Mouse (Mus musculus) midbrain, embryonic 16.5 days (tissue): ENCODE data around the gene Trap1. TPM values are rescaled to one million over a fixed set of nuclear protein-coding genes. Genes with fewer than 3 reads are reported as not detected.

Experiments
- ATAC-seq: fragments of 200-750 bp; cut with Nextera tagmentation; 2 replicates; pipeline ENCODE4 v1.8.0; 2017; ENCODE audit warnings: moderate TSS enrichment
- H3K27ac ChIP-seq: fragments of 300-500 bp; sonication (generic); 2 replicates; pipeline ENCODE4 v1.5.1; 2014; ENCODE audit warnings: mild to moderate bottlenecking, low read length, mixed read lengths
- H3K27me3 ChIP-seq: fragments of 300-500 bp; sonication (generic); 2 replicates; pipeline ENCODE4 v1.6.1; 2014; ENCODE audit warnings: low read depth, low read length, mixed read lengths; ENCODE audit not compliant: control insufficient read depth, insufficient read depth
- H3K36me3 ChIP-seq: fragments of 300-500 bp; sonication (generic); 2 replicates; pipeline ENCODE4 v1.6.1; 2014; ENCODE audit warnings: mild to moderate bottlenecking, low read length, moderate library complexity, mixed read lengths; ENCODE audit not compliant: control insufficient read depth, insufficient read depth
- H3K4me1 ChIP-seq: fragments of 300-500 bp; sonication (generic); 2 replicates; pipeline ENCODE4 v1.6.1; 2014; ENCODE audit warnings: mild to moderate bottlenecking, low read length, mixed read lengths; ENCODE audit not compliant: control insufficient read depth, insufficient read depth
- H3K4me2 ChIP-seq: fragments of 300-500 bp; sonication (generic); 2 replicates; pipeline ENCODE4 v1.6.1; 2014; ENCODE audit warnings: mild to moderate bottlenecking, low read length, mixed read lengths
- H3K4me3 ChIP-seq: fragments of 300-500 bp; sonication (generic); 2 replicates; pipeline ENCODE4 v1.5.1; 2014; ENCODE audit warnings: low read depth, mild to moderate bottlenecking, low read length, moderate library complexity, mixed read lengths
- H3K9ac ChIP-seq: fragments of 300-500 bp; sonication (generic); 2 replicates; pipeline ENCODE4 v1.6.1; 2014; ENCODE audit warnings: low read depth, low read length, mixed read lengths
- H3K9me3 ChIP-seq: fragments of 300-500 bp; sonication (generic); replicated peaks from 2 replicates; pipeline ENCODE4 v1.6.1; 2014; ENCODE audit warnings: mild to moderate bottlenecking, low read length, mixed read lengths; ENCODE audit not compliant: control insufficient read depth, poor library complexity, severe bottlenecking
- WGBS: fragments of 180-500 bp; shearing (Covaris S2); extraction: QIAGEN DNeasy Blood & Tissue Kit; methylation state at CpG from one replicate; pipeline ENCODE4 v1.1.7; 2014; 5-methylcytosine and 5-hydroxymethylcytosine counted together
- polyA plus RNA-seq: library from polyadenylated mRNA; unstranded; fragments of >200 nt; fragmentation: Nextera tagmentation; extraction: Ambion mirVana; gene quantifications from 2 replicates; pipeline ENCODE4 v1.2.1, GENCODE M21; 2015

Trap1 gene
- polyA plus RNA-seq, 1 experiment from 2014 or later = 53.2 TPM

DNA sequence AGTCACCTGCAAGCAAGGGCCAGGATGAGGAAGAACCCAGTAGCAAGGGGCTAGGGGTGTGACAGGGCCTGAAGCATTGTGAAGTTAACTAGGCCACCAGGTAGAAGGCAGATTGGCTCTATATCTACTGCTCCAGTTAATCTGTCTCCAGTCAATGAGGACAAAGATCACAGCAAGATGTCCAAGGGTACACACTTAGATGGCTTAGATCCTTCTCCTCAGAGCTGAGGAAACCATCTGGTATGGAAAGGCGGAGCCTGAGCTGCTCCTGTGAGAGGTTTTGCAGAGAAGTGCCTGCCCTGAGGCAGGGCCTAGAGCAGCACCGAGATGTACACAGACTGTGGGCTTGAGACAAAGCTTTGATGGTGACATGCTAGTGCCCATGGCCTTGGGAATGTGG is 33.5 kb downstream of the Trap1 start:
- H3K4me2 ChIP-seq = no peak overlapping the region
- 94% methylated on average over 2 of the region's 2 CpGs for WGBS
- no peaks in the 10 kb centered on the region for H3K9me3 ChIP-seq
- no peak for ATAC-seq
- peaks cover 32% of the 10 kb centered on the region for H3K36me3 ChIP-seq
- no peak overlapping the region for H3K27ac ChIP-seq
- H3K4me1 ChIP-seq = no peaks in the 10 kb centered on the region
- H3K4me3 ChIP-seq = no peak overlapping the region
- no peak overlapping the region for H3K9ac ChIP-seq
- no peaks in the 10 kb centered on the region for H3K27me3 ChIP-seq

DNA sequence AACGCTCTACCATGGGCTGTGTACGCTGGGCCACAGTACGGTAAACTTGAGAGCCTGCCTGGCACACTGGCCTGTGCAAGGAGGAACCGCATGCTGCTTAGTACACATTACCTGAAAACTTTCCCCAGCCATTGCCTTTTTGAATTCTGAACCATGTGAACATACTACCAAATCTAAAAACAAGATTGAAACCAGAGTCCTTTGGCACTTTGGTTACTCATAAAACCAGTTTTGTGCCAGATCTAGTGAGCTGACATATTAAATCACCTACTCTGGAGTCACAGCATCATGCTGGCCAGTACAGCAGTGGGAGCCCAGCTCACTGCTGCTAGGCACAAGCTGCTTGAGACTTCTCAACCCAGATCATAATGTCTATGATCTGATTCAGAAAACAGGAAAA is 36.0 kb downstream of the Trap1 start:
- peaks cover 36% of the 10 kb centered on the region for H3K36me3 ChIP-seq
- no peak for ATAC-seq

DNA sequence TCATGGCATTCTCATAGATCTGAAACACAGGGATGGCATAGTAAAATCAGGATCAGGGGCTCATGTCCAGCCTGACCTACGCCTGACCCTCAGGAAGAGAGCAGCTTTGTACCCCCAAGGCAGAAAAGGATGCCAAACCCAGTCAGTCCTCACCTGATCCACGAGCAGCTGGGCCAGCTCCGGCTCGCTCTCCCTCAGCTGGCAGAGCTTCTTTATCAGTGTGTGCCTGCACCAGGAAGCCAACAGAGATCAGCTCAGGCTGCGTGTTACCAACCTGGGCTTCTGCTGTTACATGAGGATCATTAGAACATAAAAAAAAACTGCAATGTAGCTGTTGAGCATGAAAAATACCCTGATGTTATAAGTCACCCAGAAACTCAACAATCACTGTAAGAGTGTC is 37.4 kb downstream of the Trap1 start:
- H3K36me3 ChIP-seq = peaks cover 31% of the 10 kb centered on the region

More for the DNA sequence above, 36.0 kb downstream of the Trap1 start:
- no peaks in the 10 kb centered on the region for H3K4me1 ChIP-seq
- H3K27ac ChIP-seq = no peak overlapping the region
- no peak overlapping the region for H3K4me2 ChIP-seq
- no peak overlapping the region for H3K9ac ChIP-seq
- no peak overlapping the region for H3K4me3 ChIP-seq
- 98% methylated on average over 4 of the region's 4 CpGs for WGBS
- no peaks in the 10 kb centered on the region for H3K27me3 ChIP-seq
- no peaks in the 10 kb centered on the region for H3K9me3 ChIP-seq

DNA sequence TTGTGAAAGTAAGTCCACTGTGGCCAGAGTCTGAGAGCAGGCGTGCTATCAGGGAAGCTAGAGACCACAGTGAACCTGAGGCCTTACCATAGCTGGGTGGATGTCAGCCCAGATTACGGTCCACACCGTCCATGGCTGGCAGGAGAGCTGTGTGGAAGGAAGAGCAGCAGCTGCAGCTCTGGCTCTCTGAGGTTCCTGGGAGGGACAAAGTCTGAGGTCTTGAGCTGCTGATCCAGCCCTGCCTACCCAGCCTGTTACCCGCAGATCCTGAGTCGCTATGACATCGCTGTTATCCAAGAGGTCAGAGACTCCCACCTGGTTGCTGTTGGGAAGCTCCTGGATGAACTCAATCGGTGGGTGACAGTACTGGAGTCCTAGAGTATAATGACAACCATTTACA is 39.9 kb downstream of the Trap1 start:
- Histone ChIP-seq H3K27ac (no peak overlapping the region), H3K4me3 (no peak overlapping the region), H3K4me2 (no peak overlapping the region), H3K9me3 (no peaks in the 10 kb centered on the region), H3K27me3 (no peaks in the 10 kb centered on the region), H3K36me3 (peaks cover 19% of the 10 kb centered on the region), H3K4me1 (no peaks in the 10 kb centered on the region), H3K9ac (no peak overlapping the region)
- WGBS = 95% methylated on average over 7 of the region's 7 CpGs
- ATAC-seq = no peak

More for the DNA sequence above, 37.4 kb downstream of the Trap1 start:
- 92% methylated on average over 5 of the region's 5 CpGs for WGBS
- Histone ChIP-seq H3K4me3 (no peak overlapping the region), H3K27me3 (no peaks in the 10 kb centered on the region), H3K4me1 (no peaks in the 10 kb centered on the region), H3K27ac (no peak overlapping the region), H3K9me3 (no peaks in the 10 kb centered on the region), H3K9ac (no peak overlapping the region), H3K4me2 (no peak overlapping the region)
- no peak for ATAC-seq

DNA sequence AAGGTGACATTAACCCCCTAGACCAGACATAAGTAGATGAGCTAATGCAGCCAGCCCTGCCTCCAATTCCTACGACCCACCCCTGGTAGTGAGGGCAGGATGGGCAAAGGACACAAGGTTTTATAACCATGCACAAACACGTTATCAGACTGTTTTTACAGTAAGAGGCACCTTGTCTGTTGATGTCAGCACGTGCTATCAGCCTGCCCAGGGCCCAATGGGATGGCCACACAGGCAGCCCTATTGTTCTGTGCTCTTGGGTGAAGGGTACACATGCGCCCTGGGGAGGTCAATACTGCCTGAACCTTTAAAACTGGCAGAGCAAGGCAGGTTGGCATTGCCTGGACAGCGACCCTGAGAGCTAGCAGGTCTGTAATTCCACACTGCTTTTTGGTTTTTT is 40.8 kb downstream of the Trap1 start, which contains the start of gene Dnase1:
Dnase1 (plus strand) TSS at position 136 of the 400 bp plus-strand sequence.
- no peak for ATAC-seq
- H3K9me3 ChIP-seq = no peaks in the 10 kb centered on the region
- H3K4me1 ChIP-seq = no peaks in the 10 kb centered on the region
- 95% methylated on average over 5 of the region's 5 CpGs for WGBS
- no peak within 1 kb of the TSS for H3K4me3 ChIP-seq
- H3K27me3 ChIP-seq = no peaks in the 10 kb centered on the region
- H3K27ac ChIP-seq = no peak within 1 kb of the TSS
- H3K9ac ChIP-seq = no peak within 1 kb of the TSS
- peaks cover 18% of the 10 kb centered on the region for H3K36me3 ChIP-seq
- H3K4me2 ChIP-seq = no peak within 1 kb of the TSS

DNA sequence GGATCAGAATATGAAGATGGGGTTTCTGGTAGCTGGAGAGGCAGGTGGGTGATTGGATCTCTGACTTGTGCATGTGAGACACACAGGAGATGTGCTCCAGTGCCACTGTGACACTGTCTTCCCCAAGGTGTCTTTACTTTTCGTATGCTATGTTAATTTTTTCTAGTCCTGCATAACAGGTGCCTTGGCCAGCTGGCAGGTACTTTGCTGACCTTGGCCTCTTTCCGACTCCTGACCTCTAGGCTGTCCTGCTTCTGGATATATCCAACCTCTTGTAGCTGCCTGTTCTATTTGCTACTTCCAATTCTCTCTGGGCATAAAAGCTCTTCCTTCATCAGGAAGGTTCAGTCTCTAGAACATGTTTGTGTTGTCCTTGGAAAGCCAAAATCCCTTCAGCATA is 42.1 kb downstream of the Trap1 start:
- Histone ChIP-seq H3K27me3 (no peaks in the 10 kb centered on the region), H3K27ac (no peak overlapping the region), H3K4me2 (no peak overlapping the region), H3K9ac (no peak overlapping the region), H3K4me3 (no peak overlapping the region), H3K36me3 (peaks cover 15% of the 10 kb centered on the region), H3K9me3 (no peaks in the 10 kb centered on the region), H3K4me1 (no peaks in the 10 kb centered on the region)
- ATAC-seq = no peak
- 93% methylated on average over 2 of the region's 2 CpGs for WGBS

DNA sequence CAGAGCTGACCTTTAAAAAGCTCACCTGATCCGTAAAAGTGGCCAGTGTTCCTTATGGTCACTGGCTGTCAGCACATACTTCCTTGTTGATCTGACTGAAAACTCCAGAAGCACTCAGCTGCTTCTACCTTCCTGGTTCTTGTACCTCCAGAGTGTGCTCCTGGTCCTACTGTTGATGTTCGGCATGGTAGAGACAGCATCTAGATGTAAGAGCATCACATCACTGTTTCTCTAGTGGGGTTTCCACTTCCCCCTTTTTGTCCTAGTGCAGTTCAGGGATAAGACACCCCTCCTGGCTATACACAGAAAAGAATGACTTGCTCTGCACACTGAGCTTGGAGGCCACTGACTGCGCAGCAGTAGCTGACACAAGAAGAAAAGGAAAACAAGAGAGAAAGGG is 43.2 kb downstream of the Trap1 start:
- no peaks in the 10 kb centered on the region for H3K27me3 ChIP-seq
- 65% methylated on average over 3 of the region's 3 CpGs for WGBS
- H3K4me1 ChIP-seq = no peaks in the 10 kb centered on the region
- peaks cover 15% of the 10 kb centered on the region for H3K36me3 ChIP-seq
- H3K9ac ChIP-seq = no peak overlapping the region
- H3K4me2 ChIP-seq = no peak overlapping the region
- no peaks in the 10 kb centered on the region for H3K9me3 ChIP-seq
- H3K4me3 ChIP-seq = no peak overlapping the region
- no peak for ATAC-seq
- no peak overlapping the region for H3K27ac ChIP-seq

DNA sequence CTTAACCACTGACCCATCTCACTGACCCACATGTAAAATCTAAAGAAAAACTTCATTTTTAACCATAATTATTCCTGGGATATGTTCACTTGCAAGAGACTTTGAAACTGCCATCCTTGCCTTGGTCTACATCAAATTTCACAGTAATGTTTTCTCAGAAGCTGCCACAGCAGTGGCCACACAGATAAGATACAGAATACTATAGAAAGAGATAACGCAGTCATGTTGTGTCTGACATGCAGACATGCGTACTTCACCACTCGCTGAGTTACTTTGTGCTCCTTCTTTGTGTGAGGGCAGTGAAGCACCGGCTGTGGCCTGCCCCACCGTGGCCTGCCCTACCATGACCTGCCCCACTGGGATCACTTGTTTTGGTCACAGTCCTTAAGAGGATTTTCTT is 43.7 kb downstream of the Trap1 start:
- Histone ChIP-seq H3K4me2 (no peak overlapping the region), H3K9me3 (no peaks in the 10 kb centered on the region), H3K9ac (no peak overlapping the region), H3K4me1 (no peaks in the 10 kb centered on the region), H3K27me3 (no peaks in the 10 kb centered on the region), H3K4me3 (no peak overlapping the region), H3K36me3 (peaks cover 11% of the 10 kb centered on the region), H3K27ac (no peak overlapping the region)
- WGBS = 32% methylated on average over 5 of the region's 5 CpGs
- ATAC-seq = no peak

DNA sequence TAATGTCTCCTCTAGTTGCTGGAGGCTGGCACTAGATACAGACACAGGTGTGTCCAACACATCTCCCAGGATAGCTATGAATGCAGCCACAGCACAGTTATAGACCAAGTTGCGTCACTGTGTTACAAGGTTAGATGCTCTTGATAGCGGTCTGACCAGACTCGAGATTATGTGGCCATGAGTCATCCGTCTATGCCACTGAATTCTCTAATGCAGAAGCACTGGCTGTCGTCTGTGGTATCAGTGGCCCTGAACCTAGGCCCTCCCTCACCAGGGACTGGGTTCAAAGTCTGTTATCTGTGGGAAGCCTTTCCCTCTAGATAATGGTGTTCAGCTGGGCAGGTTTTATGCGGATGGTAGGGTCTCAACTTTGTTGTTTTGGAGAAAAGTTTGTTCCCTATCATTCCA is 45.3 kb downstream of the Trap1 start:
- WGBS = 95% methylated on average over 6 of the region's 6 CpGs
- H3K27me3 ChIP-seq = no peaks in the 10 kb centered on the region
- H3K4me1 ChIP-seq = no peaks in the 10 kb centered on the region
- no peak for ATAC-seq
- no peak overlapping the region for H3K4me2 ChIP-seq
- no peaks in the 10 kb centered on the region for H3K36me3 ChIP-seq
- H3K9me3 ChIP-seq = no peaks in the 10 kb centered on the region
- no peak overlapping the region for H3K9ac ChIP-seq
- H3K27ac ChIP-seq = no peak overlapping the region
- H3K4me3 ChIP-seq = no peak overlapping the region
